Mouse (Mus musculus) common myeloid progenitor, adult 5-6 weeks (primary cell): ENCODE measurements around the gene Jarid2. TPM values are rescaled to one million over a fixed set of nuclear protein-coding genes. Genes with fewer than 3 reads are reported as not detected.

Source experiments
- ATAC-seq: replicated peaks from 2 replicates; pipeline ENCODE4 v1.8.0; 2016; ENCODE audit warnings: low read depth, mild to moderate bottlenecking, moderate TSS enrichment, inconsistent platforms; ENCODE audit not compliant: poor library complexity, severe bottlenecking
- total RNA-seq: library from RNA; stranded (forward); fragments of 200-1000, 187-1606 nt; gene quantifications from 2 replicates; pipeline ENCODE4 v1.2.3, GENCODE M21; 2017

Gene Jarid2
- total RNA-seq, 1 experiment from 2014 or later = 44.5 TPM

GRCm38 (mm10) chr13:44828903-44829302 is 99.6 kb downstream of the Jarid2 start:
- ATAC-seq = no peak

GRCm38 (mm10) chr13:44832104-44832503 is 102.8 kb downstream of the Jarid2 start:
- 0 out of 2 replicates have a peak, but pooled peaks have one; percentile 18 for ATAC-seq

DNA sequence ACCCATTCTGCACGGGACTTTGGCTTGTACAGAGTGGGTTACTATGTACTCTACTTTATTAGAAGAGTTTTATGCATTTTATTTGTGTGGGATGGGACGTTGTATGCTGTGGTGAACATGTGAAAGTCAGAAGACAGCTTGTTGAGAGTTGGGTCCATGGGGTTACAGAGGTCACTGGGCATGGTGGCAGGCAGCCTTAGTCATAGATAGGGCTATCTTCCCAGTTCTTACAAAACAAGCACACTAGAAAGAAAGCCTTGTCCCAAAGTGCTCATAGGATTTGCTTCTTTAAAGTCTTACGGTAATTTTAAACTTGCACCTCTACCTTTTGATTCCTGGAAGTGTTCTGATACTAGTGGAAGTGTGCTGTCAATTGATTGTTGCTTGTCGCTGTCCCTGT is 103.6 kb downstream of the Jarid2 start:
- ATAC-seq = no peak

DNA sequence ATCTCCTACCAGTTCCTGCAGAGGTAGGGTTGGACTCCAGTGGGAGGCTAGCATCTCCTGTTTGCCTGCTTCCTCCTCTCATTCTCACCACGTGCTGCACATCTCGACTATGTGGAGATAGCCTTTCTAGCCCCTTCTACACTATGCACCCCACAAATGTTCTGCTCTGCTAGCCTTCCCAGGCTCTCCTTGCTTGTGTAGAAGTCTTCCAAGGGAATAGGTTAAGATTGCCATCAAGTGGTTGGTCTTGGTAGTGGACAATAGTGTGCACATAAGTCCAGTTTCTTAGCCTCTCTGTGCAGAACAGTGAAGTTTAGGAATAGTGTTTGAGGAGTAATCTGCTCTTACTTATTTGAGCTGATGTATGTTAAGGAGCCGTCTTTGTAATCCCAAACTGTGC is 104.1 kb downstream of the Jarid2 start:
- 0 out of 2 replicates have a peak, but pooled peaks have one; percentile 56 for ATAC-seq

- no peak for ATAC-seq
Measured at GRCm38 (mm10) chr13:44837445-44837844, 108.2 kb downstream of the Jarid2 start.

- 0 out of 2 replicates have a peak, but pooled peaks have one; percentile 52 for ATAC-seq
Measured at GRCm38 (mm10) chr13:44839866-44840835, 110.9 kb downstream of the Jarid2 start.

DNA sequence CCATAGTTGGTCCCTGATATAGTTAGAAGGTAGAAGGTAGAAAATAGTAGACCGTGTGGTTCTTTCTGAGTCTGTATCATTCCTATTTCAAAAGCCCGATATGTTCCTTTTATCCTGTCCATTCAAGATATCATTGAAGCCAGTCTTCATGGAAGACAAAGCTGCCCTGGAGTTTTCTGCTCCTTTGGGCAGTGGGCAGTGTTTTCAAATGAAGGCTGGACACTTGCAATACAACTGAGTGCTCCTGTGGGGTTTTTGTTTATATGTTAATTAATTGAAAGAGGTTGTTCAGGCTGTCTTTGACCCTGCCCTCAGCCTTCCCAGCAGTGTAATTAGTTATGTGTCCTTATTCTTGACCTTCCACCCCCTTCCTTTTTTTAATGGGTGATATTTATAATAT is 122.2 kb downstream of the Jarid2 start:
- ATAC-seq = no peak

- no peak for ATAC-seq
Measured at GRCm38 (mm10) chr13:44852024-44852423, 122.8 kb downstream of the Jarid2 start.

DNA sequence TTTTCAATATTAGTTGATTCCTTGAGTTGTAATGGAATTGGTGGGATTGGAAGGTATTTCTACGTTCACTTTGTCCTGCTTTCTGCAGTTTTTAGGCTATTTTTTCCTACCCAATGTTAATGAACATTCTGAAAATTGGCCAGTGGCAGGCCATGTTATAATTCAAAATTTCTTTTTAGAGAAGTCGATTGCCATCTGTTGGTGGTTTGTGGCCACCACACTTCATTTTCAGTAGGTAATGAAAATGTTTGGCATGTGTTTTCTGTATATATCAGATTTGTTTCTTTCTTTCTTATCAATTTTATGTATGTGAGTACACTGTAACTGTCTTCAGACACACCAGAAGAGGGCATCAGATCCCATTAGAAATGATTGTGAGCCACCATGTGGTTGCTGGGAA is 136.3 kb downstream of the Jarid2 start:
- ATAC-seq = no peak

DNA sequence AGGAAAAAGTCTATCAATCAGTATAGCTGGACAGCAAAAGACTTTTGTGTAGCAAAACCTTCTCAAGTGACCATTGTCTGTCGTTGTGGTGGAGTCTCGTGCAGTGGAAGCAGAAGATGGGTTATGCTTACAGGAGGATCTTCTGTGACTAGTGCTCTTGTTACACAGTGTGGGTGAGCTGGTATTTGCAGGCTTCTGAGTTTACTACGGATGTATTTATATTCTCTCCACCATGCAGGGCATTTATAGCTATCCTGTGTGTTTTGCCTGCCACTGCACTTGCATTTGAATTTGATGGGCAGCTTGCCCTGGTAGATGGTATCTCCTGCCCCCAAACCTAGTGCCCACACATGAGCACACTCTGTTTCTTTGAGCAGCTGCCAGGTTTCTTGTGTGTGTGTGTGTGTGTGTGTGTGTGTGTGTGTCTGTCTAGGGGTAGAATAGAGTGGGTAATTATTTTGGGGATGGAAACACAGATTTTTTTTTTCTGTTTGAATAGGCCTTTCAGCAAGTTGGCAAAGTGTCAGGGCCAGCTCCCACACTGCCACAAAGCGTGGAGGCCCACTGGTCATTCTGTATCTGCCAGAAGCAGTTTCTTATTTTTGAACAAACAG is 138.9 kb downstream of the Jarid2 start:
- no peak for ATAC-seq

GRCm38 (mm10) chr13:44869418-44870119 is 140.3 kb downstream of the Jarid2 start:
- ATAC-seq = peak; percentile 88

GRCm38 (mm10) chr13:44876799-44877198 is 147.5 kb downstream of the Jarid2 start:
- ATAC-seq = no peak

DNA sequence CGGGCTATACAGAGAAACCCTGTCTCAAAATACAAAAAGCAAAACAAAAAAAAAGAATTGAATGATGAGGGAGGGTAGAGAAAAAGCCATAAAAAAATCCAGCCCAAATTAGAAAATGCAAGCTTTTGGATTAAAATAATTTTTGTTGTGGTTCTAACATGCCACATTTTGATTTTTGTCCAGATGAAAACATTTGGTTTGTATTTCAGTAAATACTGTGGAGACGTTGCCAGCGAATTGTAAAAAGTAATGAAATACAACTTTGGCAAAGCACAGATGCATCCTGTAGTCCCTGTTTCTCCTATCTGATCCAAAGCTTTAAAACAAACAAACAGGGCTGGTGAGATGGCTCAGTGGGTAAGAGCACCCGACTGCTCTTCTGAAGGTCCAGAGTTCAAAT is 151.7 kb downstream of the Jarid2 start:
- no peak for ATAC-seq

DNA sequence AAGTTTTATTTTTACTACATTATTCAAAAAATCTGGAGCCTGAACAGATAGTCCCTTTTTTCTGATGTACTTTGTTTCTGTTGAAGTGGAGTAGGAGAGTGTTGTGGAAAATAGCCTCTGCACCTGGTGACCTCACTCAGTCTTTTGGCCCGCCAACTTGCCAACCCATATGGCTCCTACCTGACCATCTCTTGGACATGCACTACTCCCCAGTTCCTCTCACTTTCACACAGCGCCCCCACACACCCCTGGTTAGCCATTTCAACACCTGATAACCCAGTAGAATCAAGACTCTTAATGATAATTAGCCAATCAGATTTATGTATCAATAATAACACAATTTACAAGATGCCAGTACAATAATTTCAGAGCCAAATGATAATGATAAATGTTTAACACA is 156.9 kb downstream of the Jarid2 start:
- ATAC-seq = no peak

- ATAC-seq = no peak
Measured at GRCm38 (mm10) chr13:44890612-44891011, 161.3 kb downstream of the Jarid2 start.

DNA sequence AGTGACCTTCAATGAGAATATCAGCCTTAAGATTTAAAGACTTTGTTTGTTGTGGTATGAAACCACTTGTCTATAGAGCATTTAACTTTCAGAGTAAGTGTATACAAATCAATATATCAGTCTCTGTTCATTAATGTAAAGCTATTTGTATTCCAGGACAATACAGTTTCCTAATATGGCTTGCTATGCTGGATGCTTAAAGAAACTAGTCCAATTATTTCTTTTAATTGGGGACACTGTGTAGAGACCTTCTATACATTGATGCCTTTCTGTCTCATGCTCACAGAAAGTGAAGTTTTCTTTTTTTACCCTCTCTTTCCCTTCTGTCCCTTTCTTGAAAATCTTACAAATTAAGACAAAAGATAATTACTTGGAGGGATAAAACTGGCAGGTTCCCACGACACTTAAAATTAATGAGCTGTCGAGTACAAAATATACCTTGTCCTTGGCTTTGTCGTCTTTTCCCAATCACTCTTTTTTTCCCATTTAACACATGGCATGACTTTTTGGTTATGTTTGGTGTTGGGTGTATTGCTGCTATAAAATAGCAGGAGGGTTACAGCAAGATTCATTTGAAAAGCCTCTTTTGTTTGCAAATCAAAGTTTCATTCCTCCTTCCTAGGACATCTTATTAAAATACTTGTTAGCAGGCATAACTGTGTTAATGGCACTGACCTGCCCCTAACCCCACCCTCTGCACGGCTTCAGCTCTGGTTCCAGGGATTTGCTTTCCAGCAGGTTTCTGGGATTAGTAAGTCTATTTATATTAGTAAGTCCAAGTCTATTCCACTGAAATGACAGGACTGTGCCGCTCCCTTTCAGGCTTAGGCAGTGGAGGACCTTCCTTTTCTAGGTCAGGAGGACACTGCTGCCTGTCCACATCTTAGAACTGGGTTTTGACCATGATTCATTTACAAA is 162.8 kb downstream of the Jarid2 start:
- ATAC-seq = no peak

DNA sequence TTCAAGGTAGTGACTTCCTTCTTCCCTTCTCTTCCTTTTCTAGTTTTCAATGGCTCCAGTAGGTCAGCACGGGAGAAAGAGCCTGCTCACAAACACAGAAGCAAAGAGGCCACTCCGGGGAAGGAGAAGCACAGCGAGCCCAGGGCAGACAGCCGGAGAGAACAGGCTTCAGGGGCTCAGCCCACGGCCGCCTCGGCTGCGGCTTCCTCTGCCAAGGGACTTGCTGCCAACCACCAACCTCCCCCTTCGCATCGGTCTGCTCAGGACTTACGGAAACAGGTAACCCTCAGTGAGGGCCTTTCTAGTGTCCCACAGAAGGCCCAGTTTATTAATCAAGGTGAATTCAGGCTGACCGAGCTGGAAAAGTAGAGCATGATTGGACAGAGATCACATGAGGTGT is 166.9 kb downstream of the Jarid2 start:
- ATAC-seq = no peak

GRCm38 (mm10) chr13:44902299-44902698 is 173.0 kb downstream of the Jarid2 start:
- no peak for ATAC-seq

DNA sequence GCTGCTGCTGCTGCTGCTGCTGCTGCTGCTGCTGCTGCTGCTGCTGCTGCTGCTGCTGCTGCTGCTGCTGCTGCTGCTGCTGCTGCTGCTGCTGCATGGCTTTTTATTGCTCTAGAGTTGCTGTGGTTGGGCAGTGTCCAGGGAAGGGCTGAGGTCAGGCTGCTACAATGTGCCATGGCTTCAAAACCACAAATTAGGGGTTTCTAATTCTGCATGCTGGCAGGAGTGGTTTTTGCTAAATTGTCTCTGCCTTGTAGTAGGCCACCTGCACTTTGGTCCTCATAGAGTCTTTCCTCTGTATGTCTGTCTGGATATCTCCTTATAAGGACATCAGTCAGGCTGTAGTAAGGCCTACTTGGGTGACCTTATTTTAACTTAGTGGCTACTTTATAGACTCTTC is 174.1 kb downstream of the Jarid2 start:
- no peak for ATAC-seq

DNA sequence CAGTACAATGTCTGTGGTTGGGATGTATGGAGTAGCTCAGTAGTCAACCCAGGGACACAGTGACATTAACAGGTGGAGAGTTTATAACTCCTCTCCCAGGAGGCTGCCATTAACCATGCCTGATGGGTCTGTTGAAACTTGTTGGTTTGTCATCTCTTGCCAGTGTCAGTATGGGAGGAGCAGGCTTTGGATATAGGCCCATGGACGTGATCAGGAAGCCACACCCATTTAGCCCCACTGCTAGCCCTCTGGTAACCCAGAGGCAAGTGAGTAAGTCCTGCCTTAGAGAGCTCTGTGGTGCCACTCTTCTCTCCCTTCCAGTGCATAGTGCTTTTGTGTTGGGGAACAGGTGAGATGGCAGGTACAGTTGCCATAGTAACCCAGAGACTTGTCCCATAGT is 175.0 kb downstream of the Jarid2 start:
- peak; percentile 51 for ATAC-seq
